Mouse (Mus musculus): ENCODE measurements at regions not wholly inside any gene's neighbourhood (a gene's known extent, or its start where the extent isn't known, plus 50 kb on each side); places are given as distances from the start of the nearest gene placed in this dataset.
"Not testable (repeated sequence)": the region's sequence is repeated elsewhere in the genome, so short reads cannot be mapped to it uniquely, and the experiment has no call there.

GRCm38 (mm10) chr12:77054211-77054610 is 92.2 kb upstream of the Max start:
- no peak for DNase-seq

GRCm38 (mm10) chr12:77052853-77053252 is 90.9 kb upstream of the Max start:
- DNase-seq: peak; percentile 19 to 63

- DNase-seq: no peak
These were observed 86.4 kb upstream of the Max start for GRCm38 (mm10) chr12:77048380-77048779.

- DNase-seq: no peak
These were observed 85.3 kb upstream of the Max start for GRCm38 (mm10) chr12:77047273-77047672.

GRCm38 (mm10) chr12:77045956-77046355 is 84.0 kb upstream of the Max start:
- DNase-seq: no peak

- DNase-seq: no peak
These were observed 83.4 kb upstream of the Max start for GRCm38 (mm10) chr12:77045356-77045755.

- DNase-seq: no peak
These were observed 80.4 kb upstream of the Max start for GRCm38 (mm10) chr12:77042356-77042755.

- DNase-seq: no peak
These were observed 79.1 kb upstream of the Max start for GRCm38 (mm10) chr12:77041141-77041540.

GRCm38 (mm10) chr12:77039953-77040305 is 77.9 kb upstream of the Max start:
- peak in 1 of 2 experiments; percentile 19 for DNase-seq

- peak; percentile 32 to 58 for DNase-seq
These were observed 77.4 kb upstream of the Max start for GRCm38 (mm10) chr12:77039295-77039952.

- DNase-seq: no peak
These were observed 73.7 kb upstream of the Max start for GRCm38 (mm10) chr12:77035676-77036075.

- no peak for DNase-seq
These were observed 69.4 kb upstream of the Max start for GRCm38 (mm10) chr12:77031448-77031847.

- no peak for DNase-seq
These were observed 63.5 kb upstream of the Max start for GRCm38 (mm10) chr12:77025431-77025879.

GRCm38 (mm10) chr12:77022538-77022937 is 60.5 kb upstream of the Max start:
- no peak for DNase-seq

GRCm38 (mm10) chr12:77021881-77022280 is 59.9 kb upstream of the Max start:
- no peak for DNase-seq

GRCm38 (mm10) chr12:77019708-77020511 is 57.9 kb upstream of the Max start:
- DNase-seq: peak in 1 of 2 experiments; percentile 14

- DNase-seq: not testable (repeated sequence)
These were observed 57.1 kb upstream of the Max start for GRCm38 (mm10) chr12:77019148-77019547.

GRCm38 (mm10) chr12:77018373-77018772 is 56.4 kb upstream of the Max start:
- no peak for DNase-seq

GRCm38 (mm10) chr12:77014908-77015307 is 52.9 kb upstream of the Max start:
- DNase-seq: no peak

Data from spleen, adult 18-20 months (tissue).